Comparison of ENCODE assay signal across 11 mouse cellular contexts in the genomic region with DNA sequence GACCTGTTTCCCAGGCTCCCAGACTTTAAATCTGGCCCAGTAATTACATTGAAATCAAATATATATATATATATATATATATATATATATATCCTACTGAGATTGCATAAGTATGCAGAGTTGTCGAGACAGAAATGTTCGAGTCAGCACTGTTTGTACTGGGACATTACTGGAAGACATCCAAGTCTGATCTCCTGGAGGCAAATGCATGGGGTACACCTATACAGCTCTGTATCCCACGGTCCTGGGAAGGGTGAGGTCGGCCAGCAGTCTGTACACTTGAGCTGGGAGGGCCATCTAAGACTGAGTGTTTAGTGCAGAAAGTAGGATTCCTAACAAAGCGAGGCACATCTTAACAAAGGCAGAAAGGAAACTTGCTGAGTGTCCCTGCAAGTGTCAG. TPM values are rescaled to one million over a fixed set of nuclear protein-coding genes. Genes with fewer than 3 reads are reported as not detected.
DNase-seq lines count a peak whose midpoint lies in the region; ATAC-seq and TF ChIP-seq lines count a peak whose summit lies in the region.
"Had no signal": no experiment of that assay in that cellular context is flagged by ENCODE, and none has a peak within 500 bp of the region (broad histone marks: within the 10 kb centered on the region; RNA-seq: fewer than 3 reads in every experiment).

No protein-coding gene starts in this region.

- peak overlapping the region; percentile 46 for H3K27ac ChIP-seq in gastrocnemius, adult 2 months
- peak overlapping the region; percentile 83 for H3K27ac ChIP-seq in intestine, embryonic 16.5 days (ENCODE audit: low read length)
- H3K27ac ChIP-seq: hindbrain, embryonic 12.5 days; midbrain, embryonic 12.5 days had no signal

- 23% methylated on average over 5 of the region's 5 CpGs for WGBS in intestine, embryonic 16.5 days

- H3K4me1 ChIP-seq in intestine, embryonic 16.5 days (ENCODE audit: control insufficient read depth, insufficient read depth, low read length), result peaks cover 55% of the 10 kb centered on the region

- 0 out of 2 replicates have a peak, but pooled peaks have one; percentile 8 for ATAC-seq in intestine, embryonic 16.5 days
- ATAC-seq in activated CD4-positive, CD25-positive, alpha-beta regulatory T cell, adult 4 months, result no peak

- no peak overlapping the region for H3K4me3 ChIP-seq in gastrocnemius, adult 2 months
- H3K4me3 ChIP-seq in intestine, embryonic 16.5 days (ENCODE audit: low read length), result no peak overlapping the region
- H3K4me3 ChIP-seq: hindbrain, embryonic 12.5 days; midbrain, embryonic 12.5 days had no signal

- intact Hi-C loops in gastrocnemius, adult 2 months (cut with DNase I), result loop anchor here (2.0 kb wide), 1 partner anchor 13 kb away; no protein-coding TSS in a partner anchor
- intact Hi-C loops in left cerebral cortex, postnatal 14 days (cut with DNase I), result no loop called here

- H3K9me3 ChIP-seq in intestine, embryonic 16.5 days (ENCODE audit: control insufficient read depth, low read length), result no peaks in the 10 kb centered on the region
- H3K9me3 ChIP-seq: hindbrain, embryonic 12.5 days; midbrain, embryonic 12.5 days had no signal

- no peak for DNase-seq in gastrocnemius, adult 2 months
- DNase-seq in gastrocnemius, adult 8-10 months (ENCODE audit: low spot score in 2 of 2), result no peak
- DNase-seq in left cerebral cortex, postnatal 14 days (ENCODE audit: low spot score in 2 of 2), result peak; percentile 29 to 52
- no peak for DNase-seq in left cerebral cortex, adult 8-10 months (ENCODE audit: low spot score in 2 of 2)
- peak; percentile 13 for DNase-seq in 3T3-L1 (ENCODE audit: low read depth, low spot score)
- no peak for DNase-seq in embryo, embryonic 9.5 days (ENCODE audit: extremely low spot score)

- H3K36me3 ChIP-seq in intestine, embryonic 16.5 days (ENCODE audit: control insufficient read depth, insufficient read depth, low read length), result no peaks in the 10 kb centered on the region
- H3K36me3 ChIP-seq: hindbrain, embryonic 12.5 days; midbrain, embryonic 12.5 days had no signal

- peak overlapping the region; percentile 50 for H3K9ac ChIP-seq in intestine, embryonic 16.5 days (ENCODE audit: low read depth, low read length)
- H3K9ac ChIP-seq: hindbrain, embryonic 12.5 days; midbrain, embryonic 12.5 days had no signal

- 0 out of 2 replicates have a peak overlapping the region, but pooled peaks have one; percentile 15 for H3K4me2 ChIP-seq in intestine, embryonic 16.5 days (ENCODE audit: low read depth, low read length)
- H3K4me2 ChIP-seq: hindbrain, embryonic 12.5 days; midbrain, embryonic 12.5 days had no signal

- no peaks in the 10 kb centered on the region for H3K27me3 ChIP-seq in intestine, embryonic 16.5 days (replicated peaks; ENCODE audit: control insufficient read depth, insufficient read depth, low read length)
- H3K27me3 ChIP-seq: hindbrain, embryonic 12.5 days; midbrain, embryonic 12.5 days had no signal

- TF ChIP-seq CTCF in gastrocnemius, adult 2 months (IDR thresholded peaks at IDR 0.05), result no peak

RNA-seq across cellular contexts. Expression of gene Eef2k, which starts 27.3 kb away (rescaled TPM):
- total RNA-seq in gastrocnemius, adult 2 months (2021), result 10 to 100 TPM; 53.1 to 88.8 TPM
- total RNA-seq in gastrocnemius, adult 8-10 months (2022), result 10 to 100 TPM; 60.0 to 79.0 (median 75.1) TPM
- total RNA-seq in left cerebral cortex, postnatal 14 days (2021), result 10 to 100 TPM; 31.6 to 42.9 TPM
- total RNA-seq in left cerebral cortex, adult 8-10 months (2022), result 10 to 100 TPM; 28.3 to 36.3 (median 35.3) TPM
- polyA plus RNA-seq in intestine, embryonic 16.5 days (2015; fragmentation: Nextera tagmentation; extraction: Ambion mirVana), result 54.1 and 59.6 TPM in 2 replicates
- polyA plus RNA-seq in activated CD4-positive, CD25-positive, alpha-beta regulatory T cell, adult 4 months (2017; shearing (Covaris generic)), result 1 to 10 TPM; 2.0 to 4.1 TPM

RNA-seq across cellular contexts. Expression of gene Polr3e, which starts 47.7 kb away (rescaled TPM):
- 10 to 100 TPM in 1 of 2 experiments, 1 to 10 TPM in 1; 8.8 to 11.0 TPM for total RNA-seq in gastrocnemius, adult 2 months (2021)
- 10 to 100 TPM in 1 of 4 experiments, 1 to 10 TPM in 3; 7.7 to 11.2 (median 8.4) TPM for total RNA-seq in gastrocnemius, adult 8-10 months (2022)
- 10 to 100 TPM; 30.4 to 30.9 TPM for total RNA-seq in left cerebral cortex, postnatal 14 days (2021)
- 10 to 100 TPM; 25.8 to 31.6 (median 30.3) TPM for total RNA-seq in left cerebral cortex, adult 8-10 months (2022)
- 37.5 and 37.9 TPM in 2 replicates for polyA plus RNA-seq in intestine, embryonic 16.5 days (2015; fragmentation: Nextera tagmentation; extraction: Ambion mirVana)
- 10 to 100 TPM; 10.8 to 12.3 TPM for polyA plus RNA-seq in activated CD4-positive, CD25-positive, alpha-beta regulatory T cell, adult 4 months (2017; shearing (Covaris generic))

RNA-seq across cellular contexts. Expression of gene Gm5737, which starts 57.7 kb away (rescaled TPM):
- under 1 TPM; 0.31 to 0.42 TPM for total RNA-seq in gastrocnemius, adult 2 months (2021)
- total RNA-seq in gastrocnemius, adult 8-10 months (2022), result under 1 TPM in 3 of 4 experiments, not detected in 1; 0.21 to 0.38 (median 0.27) TPM
- total RNA-seq in left cerebral cortex, postnatal 14 days (2021), result under 1 TPM in 1 of 2 experiments, not detected in 1; 0.25 TPM
- under 1 TPM in 1 of 4 experiments, not detected in 3; 0.30 TPM for total RNA-seq in left cerebral cortex, adult 8-10 months (2022)
- not detected in 2 replicates for polyA plus RNA-seq in intestine, embryonic 16.5 days (2015; fragmentation: Nextera tagmentation; extraction: Ambion mirVana)
- polyA plus RNA-seq in activated CD4-positive, CD25-positive, alpha-beta regulatory T cell, adult 4 months (2017; shearing (Covaris generic)), result not detected
- total RNA-seq: common myeloid progenitor, adult 5-6 weeks had no signal
- polyA plus RNA-seq: hindbrain, embryonic 12.5 days; midbrain, embryonic 12.5 days had no signal

Comparison
In these comparisons a context has a peak if more than half of its experiments do, and no peak if none do; other contexts are left out.
1. DNase-seq: peak in left cerebral cortex, postnatal 14 days (2 of 2) and 3T3-L1 (single experiment); none in gastrocnemius, adult 2 months (single experiment), gastrocnemius, adult 8-10 months (0 of 2), left cerebral cortex, adult 8-10 months (0 of 2) and embryo, embryonic 9.5 days (single experiment).